Mouse (Mus musculus): ENCODE data around the gene Themis. TPM values are rescaled to one million over a fixed set of nuclear protein-coding genes. Genes with fewer than 3 reads are reported as not detected.

Themis gene
- polyA plus RNA-seq, 1 experiment from 2014 or later, result 0.14 TPM

GRCm38 (mm10) chr10:28665141-28665540, 3.0 kb upstream of the Themis start:
- no peak for ATAC-seq (ENCODE audit: insufficient read depth, low FRiP score)
- no peak overlapping the region for H3K4me3 ChIP-seq (replicated peaks; ENCODE audit: low read length)
- WGBS, result 69% methylated on average over 6 of the region's 6 CpGs
- H3K4me2 ChIP-seq (ENCODE audit: low read depth, low read length), result no peak overlapping the region
- no peaks in the 10 kb centered on the region for H3K9me3 ChIP-seq (replicated peaks; ENCODE audit: control insufficient read depth, low read length)
- H3K4me1 ChIP-seq (ENCODE audit: control insufficient read depth, insufficient read depth, low read length), result no peaks in the 10 kb centered on the region
- H3K36me3 ChIP-seq (ENCODE audit: control insufficient read depth, insufficient read depth, low read length), result no peaks in the 10 kb centered on the region
- no peak overlapping the region for H3K27ac ChIP-seq (ENCODE audit: low read length)
- H3K27me3 ChIP-seq (ENCODE audit: control insufficient read depth, insufficient read depth, low read length), result no peaks in the 10 kb centered on the region
- H3K9ac ChIP-seq (ENCODE audit: low read length), result no peak overlapping the region

GRCm38 (mm10) chr10:28673931-28674330, 5.8 kb downstream of the Themis start:
- WGBS, result 82% methylated on average over 3 of the region's 3 CpGs
- Histone ChIP-seq H3K9me3 (replicated peaks; ENCODE audit: control insufficient read depth, low read length) (no peaks in the 10 kb centered on the region), H3K36me3 (ENCODE audit: control insufficient read depth, insufficient read depth, low read length) (no peaks in the 10 kb centered on the region), H3K9ac (ENCODE audit: low read length) (no peak overlapping the region), H3K4me3 (replicated peaks; ENCODE audit: low read length) (no peak overlapping the region), H3K27ac (ENCODE audit: low read length) (no peak overlapping the region), H3K4me2 (ENCODE audit: low read depth, low read length) (no peak overlapping the region), H3K27me3 (ENCODE audit: control insufficient read depth, insufficient read depth, low read length) (no peaks in the 10 kb centered on the region), H3K4me1 (ENCODE audit: control insufficient read depth, insufficient read depth, low read length) (no peaks in the 10 kb centered on the region)
- no peak for ATAC-seq (ENCODE audit: insufficient read depth, low FRiP score)

- Histone ChIP-seq H3K4me1 (ENCODE audit: control insufficient read depth, insufficient read depth, low read length) (no peaks in the 10 kb centered on the region), H3K9ac (ENCODE audit: low read length) (no peak overlapping the region), H3K27ac (ENCODE audit: low read length) (no peak overlapping the region), H3K36me3 (ENCODE audit: control insufficient read depth, insufficient read depth, low read length) (no peaks in the 10 kb centered on the region), H3K4me2 (ENCODE audit: low read depth, low read length) (no peak overlapping the region), H3K4me3 (replicated peaks; ENCODE audit: low read length) (no peak overlapping the region), H3K27me3 (ENCODE audit: control insufficient read depth, insufficient read depth, low read length) (no peaks in the 10 kb centered on the region), H3K9me3 (replicated peaks; ENCODE audit: control insufficient read depth, low read length) (no peaks in the 10 kb centered on the region)
- no peak for ATAC-seq (ENCODE audit: insufficient read depth, low FRiP score)
- 77% methylated on average over 2 of the region's 2 CpGs for WGBS
Measured at GRCm38 (mm10) chr10:28675337-28675736, 7.2 kb downstream of the Themis start.

GRCm38 (mm10) chr10:28694981-28695380, 26.8 kb downstream of the Themis start:
- Histone ChIP-seq H3K36me3 (ENCODE audit: control insufficient read depth, insufficient read depth, low read length) (no peaks in the 10 kb centered on the region), H3K9ac (ENCODE audit: low read length) (no peak overlapping the region), H3K27me3 (ENCODE audit: control insufficient read depth, insufficient read depth, low read length) (no peaks in the 10 kb centered on the region), H3K27ac (ENCODE audit: low read length) (no peak overlapping the region), H3K4me1 (ENCODE audit: control insufficient read depth, insufficient read depth, low read length) (no peaks in the 10 kb centered on the region), H3K4me2 (ENCODE audit: low read depth, low read length) (no peak overlapping the region), H3K9me3 (replicated peaks; ENCODE audit: control insufficient read depth, low read length) (no peaks in the 10 kb centered on the region), H3K4me3 (replicated peaks; ENCODE audit: low read length) (no peak overlapping the region)
- WGBS, result 69% methylated on average over 6 of the region's 6 CpGs
- no peak for ATAC-seq (ENCODE audit: insufficient read depth, low FRiP score)

GRCm38 (mm10) chr10:28696032-28696431, 27.9 kb downstream of the Themis start:
- WGBS, result 88% methylated on average over 1 of the region's 1 CpGs
- H3K9ac ChIP-seq (ENCODE audit: low read length), result no peak overlapping the region
- H3K4me3 ChIP-seq (replicated peaks; ENCODE audit: low read length), result no peak overlapping the region
- no peak for ATAC-seq (ENCODE audit: insufficient read depth, low FRiP score)
- H3K4me1 ChIP-seq (ENCODE audit: control insufficient read depth, insufficient read depth, low read length), result no peaks in the 10 kb centered on the region
- H3K36me3 ChIP-seq (ENCODE audit: control insufficient read depth, insufficient read depth, low read length), result no peaks in the 10 kb centered on the region
- H3K27me3 ChIP-seq (ENCODE audit: control insufficient read depth, insufficient read depth, low read length), result no peaks in the 10 kb centered on the region
- no peak overlapping the region for H3K27ac ChIP-seq (ENCODE audit: low read length)
- no peaks in the 10 kb centered on the region for H3K9me3 ChIP-seq (replicated peaks; ENCODE audit: control insufficient read depth, low read length)
- no peak overlapping the region for H3K4me2 ChIP-seq (ENCODE audit: low read depth, low read length)

- H3K27ac ChIP-seq (ENCODE audit: low read length), result no peak overlapping the region
- no peaks in the 10 kb centered on the region for H3K9me3 ChIP-seq (replicated peaks; ENCODE audit: control insufficient read depth, low read length)
- H3K4me2 ChIP-seq (ENCODE audit: low read depth, low read length), result no peak overlapping the region
- H3K4me1 ChIP-seq (ENCODE audit: control insufficient read depth, insufficient read depth, low read length), result no peaks in the 10 kb centered on the region
- no peaks in the 10 kb centered on the region for H3K27me3 ChIP-seq (ENCODE audit: control insufficient read depth, insufficient read depth, low read length)
- H3K4me3 ChIP-seq (replicated peaks; ENCODE audit: low read length), result no peak overlapping the region
- no peak for ATAC-seq (ENCODE audit: insufficient read depth, low FRiP score)
- no peaks in the 10 kb centered on the region for H3K36me3 ChIP-seq (ENCODE audit: control insufficient read depth, insufficient read depth, low read length)
- H3K9ac ChIP-seq (ENCODE audit: low read length), result no peak overlapping the region
Measured at GRCm38 (mm10) chr10:28698175-28698574, 30.0 kb downstream of the Themis start.

- WGBS, result 57% methylated on average over 3 of the region's 3 CpGs
- Histone ChIP-seq H3K27me3 (ENCODE audit: control insufficient read depth, insufficient read depth, low read length) (no peaks in the 10 kb centered on the region), H3K36me3 (ENCODE audit: control insufficient read depth, insufficient read depth, low read length) (no peaks in the 10 kb centered on the region), H3K4me1 (ENCODE audit: control insufficient read depth, insufficient read depth, low read length) (0 out of 2 replicates have a peak, but pooled peaks cover 2% of the 10 kb centered on the region), H3K4me3 (replicated peaks; ENCODE audit: low read length) (no peak overlapping the region), H3K4me2 (ENCODE audit: low read depth, low read length) (no peak overlapping the region), H3K9me3 (replicated peaks; ENCODE audit: control insufficient read depth, low read length) (no peaks in the 10 kb centered on the region), H3K27ac (ENCODE audit: low read length) (no peak overlapping the region), H3K9ac (ENCODE audit: low read length) (no peak overlapping the region)
- no peak for ATAC-seq (ENCODE audit: insufficient read depth, low FRiP score)
Measured at GRCm38 (mm10) chr10:28721828-28722227, 53.7 kb downstream of the Themis start.

- H3K9ac ChIP-seq (ENCODE audit: low read length), result no peak overlapping the region
- WGBS, result 84% methylated on average over 7 of the region's 7 CpGs
- H3K27me3 ChIP-seq (ENCODE audit: control insufficient read depth, insufficient read depth, low read length), result no peaks in the 10 kb centered on the region
- no peak for ATAC-seq (ENCODE audit: insufficient read depth, low FRiP score)
- no peak overlapping the region for H3K4me3 ChIP-seq (replicated peaks; ENCODE audit: low read length)
- no peaks in the 10 kb centered on the region for H3K36me3 ChIP-seq (ENCODE audit: control insufficient read depth, insufficient read depth, low read length)
- 0 out of 2 replicates have a peak, but pooled peaks cover 2% of the 10 kb centered on the region for H3K4me1 ChIP-seq (ENCODE audit: control insufficient read depth, insufficient read depth, low read length)
- H3K27ac ChIP-seq (ENCODE audit: low read length), result no peak overlapping the region
- no peak overlapping the region for H3K4me2 ChIP-seq (ENCODE audit: low read depth, low read length)
- no peaks in the 10 kb centered on the region for H3K9me3 ChIP-seq (replicated peaks; ENCODE audit: control insufficient read depth, low read length)
Measured at GRCm38 (mm10) chr10:28723266-28723665, 55.1 kb downstream of the Themis start.

GRCm38 (mm10) chr10:28730122-28730521, 62.0 kb downstream of the Themis start:
- H3K4me3 ChIP-seq (replicated peaks; ENCODE audit: low read length), result no peak overlapping the region
- no peak overlapping the region for H3K9ac ChIP-seq (ENCODE audit: low read length)
- no peaks in the 10 kb centered on the region for H3K27me3 ChIP-seq (ENCODE audit: control insufficient read depth, insufficient read depth, low read length)
- no peak for ATAC-seq (ENCODE audit: insufficient read depth, low FRiP score)
- H3K27ac ChIP-seq (ENCODE audit: low read length), result no peak overlapping the region
- no peaks in the 10 kb centered on the region for H3K9me3 ChIP-seq (replicated peaks; ENCODE audit: control insufficient read depth, low read length)
- H3K4me1 ChIP-seq (ENCODE audit: control insufficient read depth, insufficient read depth, low read length), result 0 out of 2 replicates have a peak, but pooled peaks cover 2% of the 10 kb centered on the region
- no peaks in the 10 kb centered on the region for H3K36me3 ChIP-seq (ENCODE audit: control insufficient read depth, insufficient read depth, low read length)
- WGBS, result 6% methylated on average over 2 of the region's 2 CpGs
- H3K4me2 ChIP-seq (ENCODE audit: low read depth, low read length), result no peak overlapping the region

GRCm38 (mm10) chr10:28737953-28738352, 69.8 kb downstream of the Themis start:
- no peaks in the 10 kb centered on the region for H3K27me3 ChIP-seq (ENCODE audit: control insufficient read depth, insufficient read depth, low read length)
- no peak overlapping the region for H3K9ac ChIP-seq (ENCODE audit: low read length)
- no peak overlapping the region for H3K4me3 ChIP-seq (replicated peaks; ENCODE audit: low read length)
- no peaks in the 10 kb centered on the region for H3K4me1 ChIP-seq (ENCODE audit: control insufficient read depth, insufficient read depth, low read length)
- WGBS, result 82% methylated on average over 1 of the region's 1 CpGs
- H3K36me3 ChIP-seq (ENCODE audit: control insufficient read depth, insufficient read depth, low read length), result no peaks in the 10 kb centered on the region
- H3K4me2 ChIP-seq (ENCODE audit: low read depth, low read length), result no peak overlapping the region
- no peak for ATAC-seq (ENCODE audit: insufficient read depth, low FRiP score)
- H3K27ac ChIP-seq (ENCODE audit: low read length), result no peak overlapping the region
- H3K9me3 ChIP-seq (replicated peaks; ENCODE audit: control insufficient read depth, low read length), result peaks cover 4% of the 10 kb centered on the region; the same call in 1 of the 2 replicates

All from stomach, embryonic 16.5 days (tissue).